Mouse (Mus musculus): Measurements from ENCODE around the gene Sbk2. TPM values are rescaled to one million over a fixed set of nuclear protein-coding genes. Genes with fewer than 3 reads are reported as not detected.

Sbk2 gene
- polyA plus RNA-seq, 1 experiment from 2014 or later, result not detected

- no peak for ATAC-seq (replicated peaks; ENCODE audit: insufficient number of reproducible peaks, low FRiP score, low TSS enrichment, low read depth)
- Histone ChIP-seq H3K36me3 (replicated peaks; ENCODE audit: control insufficient read depth, insufficient read depth, low read depth, low read length) (peaks cover 8% of the 10 kb centered on the region), H3K27ac (replicated peaks; ENCODE audit: low read depth, low read length) (no peak overlapping the region), H3K4me1 (ENCODE audit: control insufficient read depth, insufficient read depth, low read length) (peaks cover 9% of the 10 kb centered on the region), H3K9me3 (replicated peaks; ENCODE audit: control insufficient read depth, low read length) (no peaks in the 10 kb centered on the region), H3K9ac (replicated peaks; ENCODE audit: low read length) (no peak overlapping the region), H3K4me2 (ENCODE audit: low read depth, low read length) (no peak overlapping the region), H3K27me3 (ENCODE audit: control insufficient read depth, insufficient read depth, low read length) (no peaks in the 10 kb centered on the region), H3K4me3 (ENCODE audit: low read depth, low read length) (no peak overlapping the region)
- WGBS, result 87% methylated on average over 21 of the region's 21 CpGs
- no peak for DNase-seq (ENCODE audit: low spot score)
Observed at GRCm38 (mm10) chr7:4919096-4919495, 45.1 kb downstream of the Sbk2 start.

GRCm38 (mm10) chr7:4918681-4919080 lies 45.5 kb downstream of the Sbk2 start:
- Histone ChIP-seq H3K36me3 (replicated peaks; ENCODE audit: control insufficient read depth, insufficient read depth, low read depth, low read length) (peaks cover 8% of the 10 kb centered on the region), H3K27me3 (ENCODE audit: control insufficient read depth, insufficient read depth, low read length) (no peaks in the 10 kb centered on the region), H3K9me3 (replicated peaks; ENCODE audit: control insufficient read depth, low read length) (no peaks in the 10 kb centered on the region), H3K9ac (replicated peaks; ENCODE audit: low read length) (no peak overlapping the region), H3K4me2 (ENCODE audit: low read depth, low read length) (no peak overlapping the region), H3K27ac (replicated peaks; ENCODE audit: low read depth, low read length) (no peak overlapping the region), H3K4me1 (ENCODE audit: control insufficient read depth, insufficient read depth, low read length) (peaks cover 5% of the 10 kb centered on the region), H3K4me3 (ENCODE audit: low read depth, low read length) (no peak overlapping the region)
- WGBS, result 95% methylated on average over 15 of the region's 15 CpGs
- ATAC-seq (replicated peaks; ENCODE audit: insufficient number of reproducible peaks, low FRiP score, low TSS enrichment, low read depth) (no peak), DNase-seq (ENCODE audit: low spot score) (no peak)

- no peak for DNase-seq (ENCODE audit: low spot score)
- no peaks in the 10 kb centered on the region for H3K27me3 ChIP-seq (ENCODE audit: control insufficient read depth, insufficient read depth, low read length)
- no peak overlapping the region for H3K4me3 ChIP-seq (ENCODE audit: low read depth, low read length)
- 0 out of 2 replicates have a peak, but pooled peaks cover 2% of the 10 kb centered on the region for H3K4me1 ChIP-seq (ENCODE audit: control insufficient read depth, insufficient read depth, low read length)
- no peak for ATAC-seq (replicated peaks; ENCODE audit: insufficient number of reproducible peaks, low FRiP score, low TSS enrichment, low read depth)
- H3K27ac ChIP-seq (replicated peaks; ENCODE audit: low read depth, low read length), result no peak overlapping the region
- H3K36me3 ChIP-seq (replicated peaks; ENCODE audit: control insufficient read depth, insufficient read depth, low read depth, low read length), result peaks cover 8% of the 10 kb centered on the region
- 87% methylated on average over 2 of the region's 2 CpGs for WGBS
- no peak overlapping the region; the same call in 1 of the 2 replicates for H3K9ac ChIP-seq (replicated peaks; ENCODE audit: low read length)
- H3K4me2 ChIP-seq (ENCODE audit: low read depth, low read length), result no peak overlapping the region
- no peaks in the 10 kb centered on the region for H3K9me3 ChIP-seq (replicated peaks; ENCODE audit: control insufficient read depth, low read length)
Observed at GRCm38 (mm10) chr7:4917494-4917893, 46.7 kb downstream of the Sbk2 start.

GRCm38 (mm10) chr7:4915669-4916416 lies 48.4 kb downstream of the Sbk2 start:
- ATAC-seq (replicated peaks; ENCODE audit: insufficient number of reproducible peaks, low FRiP score, low TSS enrichment, low read depth), result peak; percentile 42; the same call in 1 of the 2 replicates
- peak overlapping the region; percentile 96 for H3K27ac ChIP-seq (replicated peaks; ENCODE audit: low read depth, low read length)

GRCm38 (mm10) chr7:4915007-4915665 lies 49.1 kb downstream of the Sbk2 start, which contains the start of gene Zfp628:
Gene Zfp628 (plus strand): TSS chr7:4915217.
- Histone ChIP-seq H3K4me3 (ENCODE audit: low read depth, low read length) (peak within 1 kb of the TSS; percentile 67), H3K36me3 (replicated peaks; ENCODE audit: control insufficient read depth, insufficient read depth, low read depth, low read length) (peaks cover 6% of the 10 kb centered on the region), H3K27me3 (ENCODE audit: control insufficient read depth, insufficient read depth, low read length) (no peaks in the 10 kb centered on the region), H3K4me2 (ENCODE audit: low read depth, low read length) (peak within 1 kb of the TSS; percentile 67), H3K27ac (replicated peaks; ENCODE audit: low read depth, low read length) (peak within 1 kb of the TSS; percentile 96), H3K4me1 (ENCODE audit: control insufficient read depth, insufficient read depth, low read length) (no peaks in the 10 kb centered on the region), H3K9me3 (replicated peaks; ENCODE audit: control insufficient read depth, low read length) (no peaks in the 10 kb centered on the region), H3K9ac (replicated peaks; ENCODE audit: low read length) (peak within 1 kb of the TSS; percentile 93)
- ATAC-seq (replicated peaks; ENCODE audit: insufficient number of reproducible peaks, low FRiP score, low TSS enrichment, low read depth), result peak; percentile 84
- peak; percentile 98 for DNase-seq (ENCODE audit: low spot score)
- WGBS, result under 1% methylated on average over 55 of the region's 56 CpGs

More at GRCm38 (mm10) chr7:4915669-4916416, 48.4 kb downstream of the Sbk2 start:
- H3K4me2 ChIP-seq (ENCODE audit: low read depth, low read length), result peak overlapping the region; percentile 67
- H3K9me3 ChIP-seq (replicated peaks; ENCODE audit: control insufficient read depth, low read length), result no peaks in the 10 kb centered on the region
- DNase-seq (ENCODE audit: low spot score), result peak; percentile 23
- peaks cover 8% of the 10 kb centered on the region for H3K36me3 ChIP-seq (replicated peaks; ENCODE audit: control insufficient read depth, insufficient read depth, low read depth, low read length)
- H3K4me1 ChIP-seq (ENCODE audit: control insufficient read depth, insufficient read depth, low read length), result no peaks in the 10 kb centered on the region
- 27% methylated on average over 14 of the region's 14 CpGs for WGBS
- H3K4me3 ChIP-seq (ENCODE audit: low read depth, low read length), result peak overlapping the region; percentile 67
- peak overlapping the region; percentile 93 for H3K9ac ChIP-seq (replicated peaks; ENCODE audit: low read length)
- no peaks in the 10 kb centered on the region for H3K27me3 ChIP-seq (ENCODE audit: control insufficient read depth, insufficient read depth, low read length)

DNA sequence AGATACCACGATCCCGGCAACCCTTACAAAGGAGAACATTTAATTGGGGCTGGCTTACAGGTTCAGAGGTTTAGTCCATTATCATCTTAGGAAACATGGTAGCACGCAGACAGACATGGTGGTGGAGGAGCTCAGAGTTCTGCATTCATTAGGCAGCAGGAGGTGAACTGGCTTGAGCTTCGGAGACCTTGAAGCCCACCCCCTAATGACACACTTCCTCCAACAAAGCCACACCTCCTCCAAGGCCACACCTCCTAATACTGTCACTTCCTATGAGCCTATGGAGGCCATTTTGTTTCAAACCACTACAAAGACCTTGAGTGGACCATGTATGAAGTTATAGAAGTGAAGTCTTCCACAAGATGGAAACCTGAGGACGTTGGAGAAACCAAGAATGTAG lies 52.0 kb downstream of the Sbk2 start:
- WGBS, result 68% methylated on average over 5 of the region's 5 CpGs
- Histone ChIP-seq H3K9ac (replicated peaks; ENCODE audit: low read length) (no peak overlapping the region), H3K27me3 (ENCODE audit: control insufficient read depth, insufficient read depth, low read length) (no peaks in the 10 kb centered on the region), H3K4me3 (ENCODE audit: low read depth, low read length) (no peak overlapping the region), H3K9me3 (replicated peaks; ENCODE audit: control insufficient read depth, low read length) (no peaks in the 10 kb centered on the region), H3K36me3 (replicated peaks; ENCODE audit: control insufficient read depth, insufficient read depth, low read depth, low read length) (no peaks in the 10 kb centered on the region), H3K4me2 (ENCODE audit: low read depth, low read length) (no peak overlapping the region), H3K27ac (replicated peaks; ENCODE audit: low read depth, low read length) (no peak overlapping the region), H3K4me1 (ENCODE audit: control insufficient read depth, insufficient read depth, low read length) (no peaks in the 10 kb centered on the region)
- no peak for DNase-seq (ENCODE audit: low spot score)
- no peak for ATAC-seq (replicated peaks; ENCODE audit: insufficient number of reproducible peaks, low FRiP score, low TSS enrichment, low read depth)

DNA sequence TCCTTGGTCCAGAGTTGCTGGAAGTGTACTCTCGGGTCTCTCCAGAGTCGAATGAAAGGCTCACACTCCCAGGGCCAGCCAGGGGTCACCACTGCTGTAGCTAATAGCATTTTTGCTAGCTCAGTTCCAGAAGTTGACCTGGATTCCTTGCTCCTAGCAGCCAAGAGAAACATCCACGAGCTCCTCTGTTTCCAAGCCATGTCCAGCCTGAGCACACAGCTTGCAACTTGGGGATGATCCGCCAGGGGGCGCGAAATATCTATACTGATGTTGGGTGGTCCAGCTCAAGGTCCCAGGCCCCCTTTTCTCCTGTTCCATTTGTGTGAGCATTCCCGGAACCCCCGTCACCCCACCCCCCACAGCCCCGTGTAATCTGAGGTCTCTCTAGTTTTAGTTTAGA lies 52.6 kb downstream of the Sbk2 start:
- 41% methylated on average over 9 of the region's 9 CpGs for WGBS
- DNase-seq (ENCODE audit: low spot score), result peak; percentile 81
- Histone ChIP-seq H3K9me3 (replicated peaks; ENCODE audit: control insufficient read depth, low read length) (no peaks in the 10 kb centered on the region), H3K27me3 (ENCODE audit: control insufficient read depth, insufficient read depth, low read length) (no peaks in the 10 kb centered on the region), H3K4me3 (ENCODE audit: low read depth, low read length) (no peak overlapping the region), H3K9ac (replicated peaks; ENCODE audit: low read length) (no peak overlapping the region), H3K36me3 (replicated peaks; ENCODE audit: control insufficient read depth, insufficient read depth, low read depth, low read length) (no peaks in the 10 kb centered on the region), H3K27ac (replicated peaks; ENCODE audit: low read depth, low read length) (no peak overlapping the region), H3K4me1 (ENCODE audit: control insufficient read depth, insufficient read depth, low read length) (no peaks in the 10 kb centered on the region), H3K4me2 (ENCODE audit: low read depth, low read length) (no peak overlapping the region)
- ATAC-seq (replicated peaks; ENCODE audit: insufficient number of reproducible peaks, low FRiP score, low TSS enrichment, low read depth), result no peak

DNA sequence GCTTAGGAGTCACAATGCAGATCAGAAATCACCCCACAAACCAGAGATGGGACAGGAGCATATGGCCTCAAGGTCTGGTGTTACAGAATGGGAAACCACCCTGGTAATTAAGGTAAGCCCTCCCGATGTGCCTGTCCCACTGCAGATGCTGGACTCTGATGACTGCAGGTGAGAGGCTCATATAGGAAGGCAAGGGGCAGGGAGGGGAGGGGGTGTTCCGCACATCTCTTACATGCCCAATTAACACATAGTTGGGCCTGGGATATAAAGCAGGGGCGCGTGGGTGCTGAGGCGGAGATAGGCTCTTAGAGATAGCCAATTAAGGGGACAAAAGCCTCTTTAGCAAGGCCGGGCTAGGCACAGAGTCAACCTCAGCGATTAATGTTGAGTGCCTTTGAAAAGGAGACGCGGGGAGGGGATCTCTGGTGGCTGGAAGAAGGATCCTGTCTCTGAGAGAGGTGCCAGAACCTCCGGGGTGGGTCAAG lies 57.7 kb downstream of the Sbk2 start, which contains the start of gene Gm36210:
TSS of gene Gm36210 (minus strand) at position 51 of the 485 bp plus-strand sequence.
- no peaks in the 10 kb centered on the region for H3K9me3 ChIP-seq (replicated peaks; ENCODE audit: control insufficient read depth, low read length)
- no peak within 1 kb of the TSS for H3K27ac ChIP-seq (replicated peaks; ENCODE audit: low read depth, low read length)
- no peak within 1 kb of the TSS for H3K9ac ChIP-seq (replicated peaks; ENCODE audit: low read length)
- 69% methylated on average over 10 of the region's 10 CpGs for WGBS
- DNase-seq (ENCODE audit: low spot score), result no peak
- H3K4me1 ChIP-seq (ENCODE audit: control insufficient read depth, insufficient read depth, low read length), result no peaks in the 10 kb centered on the region
- 0 out of 2 replicates have a peak, but pooled peaks have one; percentile 37 for ATAC-seq (replicated peaks; ENCODE audit: insufficient number of reproducible peaks, low FRiP score, low TSS enrichment, low read depth)
- H3K36me3 ChIP-seq (replicated peaks; ENCODE audit: control insufficient read depth, insufficient read depth, low read depth, low read length), result no peaks in the 10 kb centered on the region
- H3K4me2 ChIP-seq (ENCODE audit: low read depth, low read length), result no peak within 1 kb of the TSS
- H3K27me3 ChIP-seq (ENCODE audit: control insufficient read depth, insufficient read depth, low read length), result no peaks in the 10 kb centered on the region
- no peak within 1 kb of the TSS for H3K4me3 ChIP-seq (ENCODE audit: low read depth, low read length)

Measured in embryonic facial prominence, embryonic 11.5 days (tissue).